Mouse (Mus musculus) heart, adult 2 months (tissue): Measurements from ENCODE around the gene Hrasls5. TPM values are rescaled to one million over a fixed set of nuclear protein-coding genes. Genes with fewer than 3 reads are reported as not detected.

Source experiments
- DNase-seq, 2 experiments: peaks; one replicate each; pipeline ENCODE4 v3.0.0; 2021
- H3K27ac ChIP-seq: fragments of 200-600 bp; 2 replicates; pipeline ENCODE4 v1.8.1; 2022
- H3K27me3 ChIP-seq: fragments of 200-500 bp; 2 replicates; pipeline ENCODE4 v1.6.1; 2012; ENCODE audit warnings: mild to moderate bottlenecking, low read length, inconsistent platforms, mixed read lengths; ENCODE audit not compliant: control insufficient read depth, insufficient read depth
- H3K36me3 ChIP-seq: fragments of 200-500 bp; 2 replicates; pipeline ENCODE4 v1.6.1; 2012; ENCODE audit warnings: low read length, inconsistent platforms; ENCODE audit not compliant: control insufficient read depth, insufficient read depth
- H3K4me1 ChIP-seq: fragments of 200-500 bp; 2 replicates; pipeline ENCODE4 v1.6.1; 2011; ENCODE audit warnings: low read length; ENCODE audit not compliant: control insufficient read depth, insufficient read depth
- H3K4me3 ChIP-seq: fragments of 200-600 bp; 2 replicates; pipeline ENCODE4 v1.8.1; 2022
- H3K79me2 ChIP-seq: fragments of 200-500 bp; replicated peaks from 2 replicates; pipeline ENCODE4 v1.6.1; 2012; ENCODE audit warnings: mild to moderate bottlenecking, inconsistent platforms, low read length, moderate library complexity, mixed read lengths; ENCODE audit not compliant: control insufficient read depth, insufficient read depth
- H3K9ac ChIP-seq: fragments of 200-500 bp; 2 replicates; pipeline ENCODE4 v1.6.1; 2012; ENCODE audit warnings: low read depth, mild to moderate bottlenecking, control low read depth, inconsistent platforms, low read length, mixed read lengths
- CTCF ChIP-seq: fragments of 200-600 bp; IDR thresholded peaks from 2 replicates; pipeline ENCODE4 v1.8.1; 2022; ENCODE audit warnings: antibody characterized with exemption, mild to moderate bottlenecking, moderate library complexity
- EP300 ChIP-seq: fragments of 200-500 bp; IDR thresholded peaks from 2 replicates; pipeline ENCODE4 v1.6.1; 2011; ENCODE audit warnings: low read depth, low read length, control low read depth; ENCODE audit not compliant: insufficient read depth
- POLR2A ChIP-seq: fragments of 200-500 bp; IDR thresholded peaks from 2 replicates; pipeline ENCODE4 v1.6.1; 2011; ENCODE audit warnings: mild to moderate bottlenecking, low read depth, low read length, control low read depth; ENCODE audit not compliant: insufficient read depth
- WGBS: fragments of 180-500 bp; shearing (Covaris S2); methylation state at CpG from one replicate; pipeline ENCODE4 v1.1.7; 2018; 5-methylcytosine and 5-hydroxymethylcytosine counted together
- intact Hi-C: fragments of 180-260 bp; cut with DNase I; formaldehyde crosslinking; loops from one replicate; pipeline ENCODE4 v1.15.1; 2025
- polyA plus RNA-seq: library from polyadenylated mRNA; depleted of rRNA; stranded (reverse); fragments of >200 nt; gene quantifications from 2 replicates; pipeline ENCODE4 v1.2.3, GENCODE M21; 2012
- total RNA-seq, 2 experiments: library from RNA; stranded (reverse); gene quantifications; 2 replicates each; pipeline ENCODE4 v1.2.3; 2021

The Hrasls5 gene
- total and polyA plus RNA-seq, 3 experiments = 0.82 TPM; not detected in 2

DNA sequence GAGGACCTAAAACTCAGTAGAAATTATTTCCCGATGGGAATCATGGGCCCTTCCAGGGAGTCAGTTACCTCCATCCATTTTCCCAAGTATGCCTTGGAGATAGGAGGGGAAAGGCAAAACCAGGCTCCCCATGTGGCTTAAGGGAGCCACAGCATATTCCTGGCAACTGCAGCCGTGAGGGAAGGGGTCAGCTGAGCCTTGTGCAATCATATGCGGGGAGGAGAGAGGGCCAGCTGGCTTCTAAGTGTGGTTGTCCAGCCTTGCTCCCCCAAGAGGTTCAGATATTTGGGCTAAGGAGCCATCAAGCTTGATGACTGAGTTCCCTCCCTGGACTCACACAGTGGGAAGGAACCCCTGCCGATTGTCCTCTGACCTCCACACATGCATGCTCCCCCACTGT lies 10.8 kb upstream of the Hrasls5 start:
- TF ChIP-seq EP300 (no peak), POLR2A (no peak), CTCF (no peak)
- no peaks in the 10 kb centered on the region for H3K79me2 ChIP-seq
- intact Hi-C loops = no loop called here
- no peak overlapping the region for H3K9ac ChIP-seq
- WGBS = 80% methylated on average over 4 of the region's 4 CpGs
- H3K36me3 ChIP-seq = no peaks in the 10 kb centered on the region
- H3K4me3 ChIP-seq = no peak overlapping the region
- DNase-seq = no peak
- H3K27me3 ChIP-seq = no peaks in the 10 kb centered on the region; the same call in 1 of the 2 replicates
- peaks cover 4% of the 10 kb centered on the region for H3K4me1 ChIP-seq
- no peak overlapping the region for H3K27ac ChIP-seq

DNA sequence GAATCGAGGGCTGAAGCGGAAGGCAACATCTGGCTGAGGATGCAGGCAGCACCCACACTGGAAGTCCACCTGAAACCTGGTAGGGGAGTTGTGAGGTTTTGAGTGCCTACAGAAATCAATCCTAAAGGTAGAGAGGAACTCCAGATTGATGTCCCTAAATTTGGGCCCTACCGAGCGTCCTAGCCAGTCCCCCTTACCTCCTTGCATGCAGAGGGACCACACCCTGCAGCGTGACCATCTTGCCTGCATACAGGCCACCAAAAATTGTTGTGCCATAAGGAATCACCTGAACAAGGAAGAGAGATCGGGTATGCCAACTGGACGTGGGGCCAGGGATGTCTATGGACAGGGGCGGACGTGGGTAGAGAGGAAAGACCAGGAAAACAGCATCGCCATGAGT lies 8.2 kb upstream of the Hrasls5 start:
- Histone ChIP-seq H3K79me2 (no peaks in the 10 kb centered on the region), H3K27ac (no peak overlapping the region), H3K4me1 (peaks cover 6% of the 10 kb centered on the region), H3K27me3 (no peaks in the 10 kb centered on the region; the same call in 1 of the 2 replicates), H3K4me3 (no peak overlapping the region), H3K9ac (no peak overlapping the region), H3K36me3 (no peaks in the 10 kb centered on the region)
- WGBS = 90% methylated on average over 10 of the region's 10 CpGs
- TF ChIP-seq EP300 (no peak), POLR2A (no peak), CTCF (no peak)
- intact Hi-C loops = no loop called here
- DNase-seq = no peak

DNA sequence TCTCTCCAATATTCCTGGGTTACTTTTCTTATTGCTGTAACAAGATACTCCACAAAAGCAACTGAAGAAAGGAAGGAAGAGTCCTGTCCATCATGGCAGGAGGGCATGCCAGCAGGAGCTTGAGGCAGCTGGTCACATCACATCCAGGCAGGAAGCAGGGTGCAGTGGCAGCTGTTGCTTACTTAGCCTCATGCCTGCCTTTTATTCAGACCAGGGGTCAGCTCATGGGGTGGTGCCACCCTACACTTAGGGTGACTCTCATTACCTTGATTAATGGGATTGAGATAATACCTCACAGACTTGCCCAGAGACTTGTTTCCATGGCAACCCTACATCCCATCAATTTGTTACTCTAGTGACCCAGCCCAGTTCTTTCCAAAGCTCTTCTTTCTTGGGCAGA lies 7.3 kb upstream of the Hrasls5 start:
- Histone ChIP-seq H3K36me3 (no peaks in the 10 kb centered on the region), H3K27ac (no peak overlapping the region), H3K27me3 (no peaks in the 10 kb centered on the region; the same call in 1 of the 2 replicates), H3K9ac (no peak overlapping the region), H3K4me1 (peaks cover 6% of the 10 kb centered on the region), H3K4me3 (no peak overlapping the region), H3K79me2 (no peaks in the 10 kb centered on the region)
- DNase-seq = no peak
- TF ChIP-seq CTCF = no peak
- TF ChIP-seq POLR2A = no peak
- no peak for TF ChIP-seq EP300
- intact Hi-C loops = no loop called here

DNA sequence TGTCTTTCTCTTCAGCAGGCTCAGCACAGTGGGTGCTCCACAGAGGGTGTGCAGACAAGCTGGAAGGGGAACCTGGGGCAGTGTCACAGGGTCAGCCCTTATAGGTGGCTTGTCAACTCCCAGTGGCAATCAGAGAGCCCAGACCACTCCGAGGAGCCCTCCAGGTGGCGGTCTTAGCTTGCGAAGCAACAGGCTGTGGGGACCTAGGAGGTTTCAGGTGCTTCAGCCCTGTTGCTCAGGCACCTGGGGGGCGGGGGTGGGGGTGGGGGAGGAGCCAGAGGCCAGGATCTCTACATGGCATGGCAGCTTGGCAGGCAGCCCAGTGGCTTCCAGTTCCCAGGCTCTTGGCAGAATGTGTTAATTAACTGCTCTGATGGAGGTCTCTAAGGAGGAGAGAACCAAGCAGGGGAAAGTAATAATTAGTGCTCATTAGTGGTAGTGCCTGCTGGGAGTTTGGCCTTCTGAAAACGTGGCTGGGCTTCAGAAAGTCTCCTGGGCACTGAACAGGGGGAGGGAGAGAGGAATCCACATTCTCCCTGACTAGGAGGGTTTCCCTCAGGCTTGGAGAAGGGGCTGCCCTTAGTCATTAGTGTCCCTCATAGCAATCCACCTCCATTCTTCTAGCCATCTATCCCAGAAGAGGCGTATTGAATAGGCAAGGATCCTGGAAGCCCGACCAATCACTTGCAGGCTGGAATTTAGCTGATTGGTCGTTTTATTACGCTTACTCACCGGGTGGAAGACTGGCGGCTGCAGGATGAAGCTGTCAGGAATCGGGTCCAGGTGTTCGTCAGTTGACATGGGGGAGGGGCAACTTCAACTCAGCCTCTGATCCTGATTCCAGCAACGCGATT lies 6.2 kb upstream of the Hrasls5 start:
- no peaks in the 10 kb centered on the region for H3K36me3 ChIP-seq
- no peak overlapping the region for H3K27ac ChIP-seq
- H3K4me1 ChIP-seq = peaks cover 6% of the 10 kb centered on the region
- H3K4me3 ChIP-seq = no peak overlapping the region
- intact Hi-C loops = no loop called here
- H3K79me2 ChIP-seq = no peaks in the 10 kb centered on the region
- H3K27me3 ChIP-seq = no peaks in the 10 kb centered on the region; the same call in 1 of the 2 replicates
- 15% methylated on average over 15 of the region's 15 CpGs for WGBS
- no peak for TF ChIP-seq CTCF
- no peak for TF ChIP-seq POLR2A
- TF ChIP-seq EP300 = no peak
- H3K9ac ChIP-seq = no peak overlapping the region
- DNase-seq = no peak

DNA sequence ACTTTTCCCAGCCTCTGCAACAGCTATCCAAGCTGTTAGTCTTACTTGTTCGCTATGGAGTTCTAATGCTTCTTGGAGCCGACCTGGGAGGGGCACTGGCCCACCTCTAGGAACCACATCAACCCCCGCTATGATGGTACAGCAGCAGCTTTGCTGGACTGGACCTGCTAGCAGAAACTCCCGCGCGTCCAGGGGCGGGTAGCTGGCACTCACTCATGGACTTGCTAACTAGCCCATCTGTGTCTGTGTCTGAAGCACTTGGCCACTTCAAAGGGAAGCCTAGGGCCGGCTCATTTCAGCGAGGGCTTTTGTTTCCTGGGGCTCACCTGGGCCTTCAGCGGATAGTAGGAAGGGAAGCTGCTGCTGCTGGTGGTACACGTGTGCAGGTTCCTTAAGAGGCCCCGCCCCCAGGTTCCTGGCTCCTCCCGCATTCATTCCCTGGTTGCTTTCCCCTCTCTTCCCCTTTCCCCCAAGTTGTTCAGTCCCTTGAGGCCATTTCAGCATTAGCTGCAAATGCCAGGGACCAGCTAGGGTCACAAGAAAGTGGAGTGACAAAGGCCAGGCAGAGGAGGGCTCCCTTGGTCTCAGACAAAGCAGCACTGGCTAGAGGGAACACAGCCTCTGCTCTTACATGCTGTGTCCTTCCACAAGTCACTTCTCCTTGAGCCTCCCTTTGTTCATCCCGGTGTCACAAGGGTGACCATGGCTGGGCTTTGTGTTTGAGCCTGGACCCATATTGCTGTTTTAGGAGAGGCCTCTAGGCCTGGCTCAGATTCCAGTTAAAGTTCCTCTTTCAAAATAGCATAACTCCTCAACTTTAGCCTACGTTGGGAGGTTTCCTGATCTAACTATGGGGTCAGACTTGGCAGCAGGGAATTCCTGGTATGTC lies 5.3 kb upstream of the Hrasls5 start, which contains the start of gene Lgals12:
TSS of gene Lgals12 (minus strand) at position 393 of the 889 bp plus-strand sequence.
- Histone ChIP-seq H3K36me3 (no peaks in the 10 kb centered on the region), H3K4me3 (no peak within 1 kb of the TSS), H3K79me2 (no peaks in the 10 kb centered on the region), H3K9ac (no peak within 1 kb of the TSS), H3K4me1 (peaks cover 6% of the 10 kb centered on the region), H3K27ac (no peak within 1 kb of the TSS), H3K27me3 (no peaks in the 10 kb centered on the region; the same call in 1 of the 2 replicates)
- 15% methylated on average over 15 of the region's 15 CpGs for WGBS
- no peak for DNase-seq
- intact Hi-C loops = no loop called here
- no peak for TF ChIP-seq EP300
- TF ChIP-seq POLR2A = no peak
- no peak for TF ChIP-seq CTCF
